ENCODE assay signal across 24 mouse cellular contexts in genomic region chr14:48670258-48670630, GRCm38 (mm10). TPM values are rescaled to one million over a fixed set of nuclear protein-coding genes. Genes with fewer than 3 reads are reported as not detected.
A peak's percentile ranks its signal among the peaks of the same experiment; 100 is the strongest.
DNase-seq lines count a peak whose midpoint lies in the region; ATAC-seq lines count a peak whose summit lies in the region.
"Had no signal": no experiment of that assay in that cellular context is flagged by ENCODE, and none has a peak within 500 bp of the region (broad histone marks: within the 10 kb centered on the region; RNA-seq: fewer than 3 reads in every experiment).

No protein-coding gene starts in this region.

- H3K4me1 ChIP-seq in hindbrain, embryonic 11.5 days (replicated peaks; ENCODE audit: control insufficient read depth, insufficient read depth, low read length), result peaks cover 4% of the 10 kb centered on the region; the same call in 1 of the 2 replicates
- peaks cover 12% of the 10 kb centered on the region; the same call in 1 of the 2 replicates for H3K4me1 ChIP-seq in hindbrain, embryonic 12.5 days
- peaks cover 4% of the 10 kb centered on the region; the same call in 1 of the 2 replicates for H3K4me1 ChIP-seq in forebrain, embryonic 14.5 days (ENCODE audit: control insufficient read depth, insufficient read depth, low read length)
- H3K4me1 ChIP-seq in midbrain, embryonic 11.5 days (ENCODE audit: control insufficient read depth, insufficient read depth, low read length), result peaks cover 18% of the 10 kb centered on the region

- peaks cover 90% of the 10 kb centered on the region for H3K27me3 ChIP-seq in hindbrain, embryonic 11.5 days (ENCODE audit: control insufficient read depth, insufficient read depth, low read length)
- peaks cover 94% of the 10 kb centered on the region for H3K27me3 ChIP-seq in hindbrain, embryonic 12.5 days
- H3K27me3 ChIP-seq in forebrain, embryonic 14.5 days (replicated peaks; ENCODE audit: control insufficient read depth, insufficient read depth, low read length), result peaks cover 66% of the 10 kb centered on the region
- H3K27me3 ChIP-seq in midbrain, embryonic 11.5 days (ENCODE audit: control insufficient read depth, insufficient read depth, low read length), result 0 out of 2 replicates have a peak, but pooled peaks cover 2% of the 10 kb centered on the region

- H3K36me3 ChIP-seq in hindbrain, embryonic 11.5 days (ENCODE audit: control insufficient read depth, insufficient read depth, low read length), result no peaks in the 10 kb centered on the region
- no peaks in the 10 kb centered on the region for H3K36me3 ChIP-seq in hindbrain, embryonic 12.5 days
- no peaks in the 10 kb centered on the region for H3K36me3 ChIP-seq in forebrain, embryonic 14.5 days (ENCODE audit: control insufficient read depth, insufficient read depth, low read length)
- no peaks in the 10 kb centered on the region for H3K36me3 ChIP-seq in midbrain, embryonic 11.5 days (ENCODE audit: control insufficient read depth, insufficient read depth, low read length)
- H3K36me3 ChIP-seq: heart, embryonic 10.5 days; hindbrain, embryonic 15.5 days; neural tube, embryonic 13.5 days had no signal

- H3K27ac ChIP-seq in hindbrain, embryonic 11.5 days (ENCODE audit: low read depth, low read length), result no peak overlapping the region
- H3K27ac ChIP-seq in hindbrain, embryonic 12.5 days, result no peak overlapping the region
- H3K27ac ChIP-seq in forebrain, embryonic 14.5 days (ENCODE audit: low read depth, low read length), result peak overlapping the region; percentile 2; the same call in 1 of the 2 replicates
- peak overlapping the region; percentile 98 for H3K27ac ChIP-seq in midbrain, embryonic 11.5 days (ENCODE audit: low read depth, low read length)
- H3K27ac ChIP-seq: heart, embryonic 10.5 days; hindbrain, embryonic 15.5 days; neural tube, embryonic 13.5 days had no signal

- DNase-seq in hindbrain, embryonic 11.5 days (ENCODE audit: low spot score), result peak; percentile 54
- no peak for DNase-seq in forebrain, embryonic 14.5 days (ENCODE audit: low spot score)
- peak; percentile 94 for DNase-seq in midbrain, embryonic 11.5 days (ENCODE audit: low spot score, missing footprints)
- no peak for DNase-seq in layer of hippocampus, postnatal 14 days (ENCODE audit: low spot score in 2 of 2)
- no peak for DNase-seq in lung, postnatal 25 days (ENCODE audit: low spot score)
- no peak for DNase-seq in gastrocnemius, postnatal 25 days
- DNase-seq: adrenal gland, adult 8-10 months; cerebellum, adult 11-12 months; kidney, adult 18-20 months; kidney, postnatal 10 days; layer of hippocampus, postnatal 36 days; liver; right cerebral cortex, adult 18-20 months had no signal

- no peak overlapping the region for H3K4me3 ChIP-seq in hindbrain, embryonic 11.5 days (ENCODE audit: low read depth, low read length)
- H3K4me3 ChIP-seq in hindbrain, embryonic 12.5 days, result no peak overlapping the region; the same call in 1 of the 2 replicates
- no peak overlapping the region; the same call in 1 of the 2 replicates for H3K4me3 ChIP-seq in forebrain, embryonic 14.5 days (ENCODE audit: low read depth, low read length)
- H3K4me3 ChIP-seq in midbrain, embryonic 11.5 days (ENCODE audit: low read depth, low read length), result peak overlapping the region; percentile 95
- H3K4me3 ChIP-seq: heart, embryonic 10.5 days; neural tube, embryonic 13.5 days had no signal

- ATAC-seq in hindbrain, embryonic 11.5 days (ENCODE audit: low FRiP score), result no peak
- no peak for ATAC-seq in hindbrain, embryonic 12.5 days (ENCODE audit: low FRiP score)
- no peak for ATAC-seq in forebrain, embryonic 14.5 days
- no peak for ATAC-seq in midbrain, embryonic 11.5 days (ENCODE audit: low FRiP score)
- ATAC-seq: lung, postnatal 0 days; Patski had no signal

- 0% methylated on average over 3 of the region's 3 CpGs for WGBS in hindbrain, embryonic 11.5 days
- 3% methylated on average over 3 of the region's 3 CpGs for WGBS in hindbrain, embryonic 12.5 days
- 9% methylated on average over 3 of the region's 3 CpGs for WGBS in forebrain, embryonic 14.5 days
- WGBS in midbrain, embryonic 11.5 days, result 0% methylated on average over 3 of the region's 3 CpGs

- no peak overlapping the region for H3K4me2 ChIP-seq in hindbrain, embryonic 11.5 days (replicated peaks; ENCODE audit: low read depth, low read length)
- no peak overlapping the region for H3K4me2 ChIP-seq in hindbrain, embryonic 12.5 days (replicated peaks)
- H3K4me2 ChIP-seq in forebrain, embryonic 14.5 days (ENCODE audit: low read length), result peak overlapping the region; percentile 49; the same call in 1 of the 2 replicates
- peak overlapping the region; percentile 100 for H3K4me2 ChIP-seq in midbrain, embryonic 11.5 days
- H3K4me2 ChIP-seq: hindbrain, embryonic 15.5 days; neural tube, embryonic 13.5 days had no signal

- no peak overlapping the region for H3K9ac ChIP-seq in hindbrain, embryonic 11.5 days (ENCODE audit: low read depth, low read length)
- no peak overlapping the region for H3K9ac ChIP-seq in hindbrain, embryonic 12.5 days
- 0 out of 2 replicates have a peak overlapping the region, but pooled peaks have one; percentile 22 for H3K9ac ChIP-seq in forebrain, embryonic 14.5 days (ENCODE audit: low read length)
- H3K9ac ChIP-seq in midbrain, embryonic 11.5 days (ENCODE audit: low read length), result peak overlapping the region; percentile 100
- H3K9ac ChIP-seq: hindbrain, embryonic 15.5 days; neural tube, embryonic 13.5 days had no signal

- no peaks in the 10 kb centered on the region for H3K9me3 ChIP-seq in hindbrain, embryonic 11.5 days (ENCODE audit: control insufficient read depth, low read length)
- H3K9me3 ChIP-seq in hindbrain, embryonic 12.5 days (replicated peaks), result no peaks in the 10 kb centered on the region
- H3K9me3 ChIP-seq in forebrain, embryonic 14.5 days (replicated peaks; ENCODE audit: control insufficient read depth, low read length), result no peaks in the 10 kb centered on the region
- no peaks in the 10 kb centered on the region for H3K9me3 ChIP-seq in midbrain, embryonic 11.5 days (ENCODE audit: control insufficient read depth, low read length)
- H3K9me3 ChIP-seq: heart, embryonic 10.5 days; hindbrain, embryonic 15.5 days; neural tube, embryonic 13.5 days had no signal

RNA-seq across cellular contexts. Expression of gene Otx2, which starts 3.4 kb away (rescaled TPM):
- polyA plus RNA-seq in hindbrain, embryonic 11.5 days (2014; fragmentation: Nextera tagmentation; extraction: Ambion mirVana), result 13.9 TPM in 2 replicates
- 15.8 and 20.3 TPM in 2 replicates for polyA plus RNA-seq in hindbrain, embryonic 12.5 days (2016; fragmentation: Nextera tagmentation; extraction: Ambion mirVana)
- polyA plus RNA-seq in forebrain, embryonic 14.5 days (2014; fragmentation: Nextera tagmentation; extraction: Ambion mirVana), result 18.1 and 19.0 TPM in 2 replicates
- polyA plus RNA-seq in midbrain, embryonic 11.5 days (2014; fragmentation: Nextera tagmentation; extraction: Ambion mirVana), result 229 and 230 TPM in 2 replicates
- 10 to 100 TPM in 1 of 2 experiments, 1 to 10 TPM in 1; 2.8 to 10.2 TPM for total RNA-seq in layer of hippocampus, postnatal 14 days (2021)
- not detected for total RNA-seq in gastrocnemius, postnatal 25 days (2021)
- total RNA-seq: adrenal gland, adult 8-10 months; megakaryocyte, adult 5-6 weeks had no signal
- polyA plus RNA-seq: gonadal fat pad, adult 2 months; heart, postnatal 0 days; liver, embryonic 16.5 days; lung, postnatal 0 days; neural tube, embryonic 13.5 days; Patski; small intestine, adult 2 months had no signal

Comparison
In these comparisons a context has a peak if more than half of its experiments do, and no peak if none do; other contexts are left out.
1. DNase-seq: peak in hindbrain, embryonic 11.5 days (single experiment) and midbrain, embryonic 11.5 days (single experiment); none in forebrain, embryonic 14.5 days (single experiment), layer of hippocampus, postnatal 14 days (0 of 2), lung, postnatal 25 days (single experiment) and gastrocnemius, postnatal 25 days (single experiment).
2. H3K27ac ChIP-seq: peak in forebrain, embryonic 14.5 days (single experiment) and midbrain, embryonic 11.5 days (single experiment); none in hindbrain, embryonic 11.5 days (single experiment) and hindbrain, embryonic 12.5 days (single experiment).
3. H3K4me2 ChIP-seq: peak in forebrain, embryonic 14.5 days (single experiment) and midbrain, embryonic 11.5 days (single experiment); none in hindbrain, embryonic 11.5 days (single experiment) and hindbrain, embryonic 12.5 days (single experiment).
4. H3K9ac ChIP-seq: peak in forebrain, embryonic 14.5 days (single experiment) and midbrain, embryonic 11.5 days (single experiment); none in hindbrain, embryonic 11.5 days (single experiment) and hindbrain, embryonic 12.5 days (single experiment).
5. RNA of gene Otx2, which starts 3.4 kb away (polyA plus RNA-seq): 229 to 230 TPM in midbrain, embryonic 11.5 days; 18.1 to 19.0 TPM in forebrain, embryonic 14.5 days, 15.8 to 20.3 TPM in hindbrain, embryonic 12.5 days and 13.9 TPM in hindbrain, embryonic 11.5 days; every median in the first group is over 10 times any median in the second.